Mouse (Mus musculus) heart, embryonic 10.5 days (tissue): ENCODE results near the gene Eif4a3. TPM values are rescaled to one million over a fixed set of nuclear protein-coding genes. Genes with fewer than 3 reads are reported as not detected.
"Not testable (repeated sequence)": the region's sequence is repeated elsewhere in the genome, so short reads cannot be mapped to it uniquely, and the experiment has no call there.

Experiments used
- DNase-seq: peaks from one replicate; pipeline ENCODE4 v3.0.0-alpha.2; 2017; ENCODE audit warnings: low spot score
- H3K27ac ChIP-seq: fragments of 300-500 bp; sonication (generic); 2 replicates; pipeline ENCODE4 v1.5.1; 2016; ENCODE audit warnings: mild to moderate bottlenecking
- H3K27me3 ChIP-seq: fragments of 300-500 bp; sonication (generic); 2 replicates; pipeline ENCODE4 v1.6.1; 2016; ENCODE audit warnings: mild to moderate bottlenecking; ENCODE audit not compliant: poor library complexity, insufficient read depth, severe bottlenecking
- H3K36me3 ChIP-seq: fragments of 300-500 bp; sonication (generic); 2 replicates; pipeline ENCODE4 v1.6.1; 2016; ENCODE audit warnings: mild to moderate bottlenecking, moderate library complexity
- H3K4me1 ChIP-seq: fragments of 300-500 bp; sonication (generic); 2 replicates; pipeline ENCODE4 v1.6.1; 2016; ENCODE audit warnings: mild to moderate bottlenecking
- H3K4me3 ChIP-seq: fragments of 300-500 bp; sonication (generic); 2 replicates; pipeline ENCODE4 v1.5.1; 2016; ENCODE audit warnings: mild to moderate bottlenecking, moderate library complexity
- H3K9me3 ChIP-seq: fragments of 300-500 bp; sonication (generic); 2 replicates; pipeline ENCODE4 v1.6.1; 2016; ENCODE audit warnings: mild to moderate bottlenecking, moderate library complexity
- WGBS: fragments of 180-500 bp; shearing (Covaris S2); methylation state at CpG from one replicate; pipeline ENCODE4 v1.1.7; 2016; 5-methylcytosine and 5-hydroxymethylcytosine counted together
- polyA plus RNA-seq: library from polyadenylated mRNA; unstranded; fragments of >200 nt; fragmentation: Nextera tagmentation; extraction: Ambion mirVana; gene quantifications from 2 replicates; pipeline ENCODE4 v1.2.1, GENCODE M21; 2016

Eif4a3 gene
- polyA plus RNA-seq, 1 experiment from 2014 or later, result 405 TPM

DNA sequence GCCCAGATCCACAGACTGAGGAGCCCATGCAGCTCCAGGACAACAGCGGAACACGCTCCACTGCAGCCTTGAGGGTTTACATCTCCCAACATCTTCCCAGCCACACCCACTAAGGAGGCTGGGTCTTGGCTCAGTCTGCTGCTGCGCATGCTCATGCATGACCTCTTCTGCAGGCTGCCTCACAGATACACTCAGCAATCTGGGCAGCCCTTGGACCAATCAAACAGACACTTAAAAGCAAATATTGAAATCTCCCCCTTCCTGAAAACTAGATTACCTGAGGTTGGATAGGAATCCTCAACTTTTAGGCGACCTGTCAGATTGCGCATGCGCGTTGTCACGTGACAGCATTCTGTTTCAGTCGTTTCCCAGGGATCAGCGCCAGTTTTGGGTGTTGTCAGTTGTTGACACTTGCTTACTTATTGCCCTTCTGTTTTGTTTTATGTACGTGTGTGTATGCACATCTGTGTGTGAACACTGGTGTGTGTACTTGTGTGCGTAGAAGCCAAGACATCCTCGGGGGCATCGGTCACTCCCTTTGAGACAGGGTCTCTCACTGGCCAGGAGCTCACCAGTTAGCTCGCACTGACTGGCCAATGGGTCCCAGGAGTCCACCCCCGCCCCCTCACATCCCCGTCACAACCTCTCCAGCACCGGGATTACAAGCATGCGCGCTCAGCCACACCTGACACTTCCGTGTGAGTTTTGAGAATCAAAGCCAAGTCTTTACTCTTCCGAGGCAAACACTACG is 41.1 kb downstream of the Eif4a3 start:
- H3K27ac ChIP-seq, result peak overlapping the region; percentile 77
- peaks cover 12% of the 10 kb centered on the region for H3K4me1 ChIP-seq
- WGBS, result 62% methylated on average over 23 of the region's 23 CpGs
- H3K4me3 ChIP-seq, result peak overlapping the region; percentile 48
- H3K27me3 ChIP-seq, result peaks cover 6% of the 10 kb centered on the region; the same call in 1 of the 2 replicates
- DNase-seq, result no peak
- H3K9me3 ChIP-seq, result no peaks in the 10 kb centered on the region
- H3K36me3 ChIP-seq, result no peaks in the 10 kb centered on the region

DNA sequence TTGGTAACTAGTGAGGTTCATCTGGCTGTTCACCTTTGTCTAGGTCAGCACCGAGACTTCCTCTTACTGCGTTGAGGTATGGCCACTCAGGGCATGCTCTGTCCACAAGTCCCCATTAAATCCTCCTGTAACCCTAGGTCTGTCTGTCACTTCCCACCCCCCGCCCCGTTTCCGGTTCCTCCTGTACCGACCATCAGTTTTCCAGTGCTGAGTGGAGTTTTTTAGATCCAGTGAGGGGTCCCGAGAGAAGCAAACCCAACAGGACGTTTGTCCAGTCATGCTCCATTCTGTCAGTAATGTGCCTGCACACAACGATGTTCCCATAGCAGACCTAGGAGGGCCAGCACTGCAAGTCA is 41.7 kb downstream of the Eif4a3 start:
- Histone ChIP-seq H3K9me3 (no peaks in the 10 kb centered on the region), H3K27ac (peak overlapping the region; percentile 77; the same call in 1 of the 2 replicates), H3K4me3 (peak overlapping the region; percentile 48), H3K36me3 (no peaks in the 10 kb centered on the region), H3K27me3 (peaks cover 6% of the 10 kb centered on the region; the same call in 1 of the 2 replicates), H3K4me1 (peaks cover 17% of the 10 kb centered on the region)
- DNase-seq, result no peak
- 54% methylated on average over 9 of the region's 9 CpGs for WGBS

DNA sequence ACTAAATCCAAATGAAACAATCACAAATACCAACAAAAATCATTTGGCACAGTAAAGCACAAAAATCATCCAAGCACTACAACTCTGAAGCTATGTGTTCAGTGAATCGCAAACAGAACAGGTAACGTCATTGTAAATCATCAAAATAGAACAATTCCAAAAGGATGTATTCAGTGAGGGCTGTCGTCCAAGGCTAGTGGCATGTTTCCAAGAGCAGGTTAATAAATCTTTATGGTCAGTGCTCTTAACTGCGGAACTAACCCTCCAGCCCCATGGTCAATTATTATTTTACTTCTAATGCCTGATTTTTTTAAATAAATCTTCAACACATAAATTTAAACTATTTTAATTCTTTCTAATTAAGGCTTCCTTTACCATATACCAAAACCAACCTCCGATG is 43.3 kb downstream of the Eif4a3 start:
- not testable (repeated sequence) for H3K9me3 ChIP-seq, H3K4me3 ChIP-seq, DNase-seq, H3K36me3 ChIP-seq, H3K27ac ChIP-seq
- Histone ChIP-seq H3K27me3 (peaks cover 15% of the 10 kb centered on the region), H3K4me1 (peaks cover 32% of the 10 kb centered on the region)
- WGBS, result 88% methylated on average over 5 of the region's 5 CpGs

DNA sequence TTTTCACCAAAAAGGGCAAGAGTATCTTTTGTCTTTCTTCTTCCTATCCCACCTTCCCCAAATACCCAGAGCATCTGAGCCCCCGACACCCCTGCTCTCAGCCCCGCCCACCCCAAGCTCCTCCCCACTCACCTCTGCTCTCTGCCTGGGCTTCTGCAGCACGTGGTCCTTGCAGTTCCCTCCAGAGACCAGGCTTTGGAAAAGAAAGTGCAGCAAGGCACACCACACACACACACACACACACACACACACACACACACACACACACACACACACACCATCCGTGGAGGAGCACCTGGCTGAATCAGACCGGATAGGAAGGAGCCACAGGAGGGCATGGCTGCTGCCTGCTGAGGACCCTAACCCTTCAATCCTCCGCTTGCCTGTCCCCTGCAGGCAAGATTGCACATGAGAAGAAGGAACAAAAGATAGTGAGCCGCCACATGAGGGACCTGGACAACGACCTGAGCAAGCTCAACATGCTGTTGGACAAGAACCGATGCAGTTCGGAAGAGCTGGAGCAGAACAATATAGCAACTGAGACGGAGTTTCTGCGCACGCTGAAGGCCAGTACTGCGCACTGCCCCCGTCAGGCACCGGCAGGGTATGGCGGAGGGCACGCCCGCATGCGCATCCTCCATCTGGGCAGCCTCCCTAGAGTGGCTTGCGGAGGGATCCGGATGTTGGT is 46.9 kb downstream of the Eif4a3 start:
- no peaks in the 10 kb centered on the region for H3K36me3 ChIP-seq
- H3K4me1 ChIP-seq, result peaks cover 39% of the 10 kb centered on the region
- WGBS, result 5% methylated on average over 22 of the region's 22 CpGs
- no peaks in the 10 kb centered on the region for H3K9me3 ChIP-seq
- H3K27me3 ChIP-seq, result peaks cover 20% of the 10 kb centered on the region
- peak overlapping the region; percentile 53 for H3K4me3 ChIP-seq
- no peak for DNase-seq
- H3K27ac ChIP-seq, result peak overlapping the region; percentile 71

DNA sequence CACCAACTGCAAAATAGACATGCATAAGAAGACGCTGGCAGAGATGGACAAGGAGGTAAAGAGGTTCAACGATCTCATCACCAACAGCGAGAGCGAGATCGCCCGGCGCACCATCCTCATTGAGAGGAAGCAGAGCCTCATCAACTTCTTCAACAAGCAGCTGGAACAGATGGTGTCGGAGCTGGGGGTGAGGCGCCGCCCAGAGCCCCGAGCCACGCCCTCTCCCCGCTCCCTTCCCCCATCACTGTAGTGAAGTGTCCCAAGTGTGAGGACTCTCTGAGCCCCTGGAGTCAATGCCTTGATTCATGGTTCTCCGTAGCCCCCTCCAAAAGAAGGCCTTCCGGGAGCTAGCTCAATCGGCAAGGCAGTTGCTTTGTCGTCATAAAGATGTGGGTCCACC is 48.9 kb downstream of the Eif4a3 start:
- WGBS, result 33% methylated on average over 17 of the region's 17 CpGs
- Histone ChIP-seq H3K4me1 (peaks cover 33% of the 10 kb centered on the region), H3K27ac (no peak overlapping the region), H3K4me3 (no peak overlapping the region), H3K9me3 (no peaks in the 10 kb centered on the region), H3K27me3 (peaks cover 20% of the 10 kb centered on the region), H3K36me3 (no peaks in the 10 kb centered on the region)
- DNase-seq, result no peak

- Histone ChIP-seq H3K4me1 (peaks cover 33% of the 10 kb centered on the region), H3K4me3 (no peak overlapping the region), H3K36me3 (no peaks in the 10 kb centered on the region), H3K27me3 (peaks cover 14% of the 10 kb centered on the region), H3K27ac (no peak overlapping the region; the same call in 1 of the 2 replicates), H3K9me3 (no peaks in the 10 kb centered on the region)
- 25% methylated on average over 6 of the region's 6 CpGs for WGBS
- no peak for DNase-seq
Measured at GRCm38 (mm10) chr11:119249011-119249410, 50.9 kb downstream of the Eif4a3 start.

GRCm38 (mm10) chr11:119245543-119245942 is 54.3 kb downstream of the Eif4a3 start:
- WGBS, result 84% methylated on average over 6 of the region's 6 CpGs
- not testable (repeated sequence) for DNase-seq, H3K4me3 ChIP-seq, H3K36me3 ChIP-seq, H3K4me1 ChIP-seq, H3K27me3 ChIP-seq, H3K9me3 ChIP-seq, H3K27ac ChIP-seq

- Histone ChIP-seq H3K4me3 (no peak overlapping the region), H3K27ac (no peak overlapping the region), H3K27me3 (0 out of 2 replicates have a peak, but pooled peaks cover 5% of the 10 kb centered on the region), H3K4me1 (peaks cover 26% of the 10 kb centered on the region), H3K36me3 (0 out of 2 replicates have a peak, but pooled peaks cover 2% of the 10 kb centered on the region), H3K9me3 (no peaks in the 10 kb centered on the region; the same call in 1 of the 2 replicates)
- no peak for DNase-seq
- 93% methylated on average over 12 of the region's 12 CpGs for WGBS
Measured at GRCm38 (mm10) chr11:119239480-119239879, 60.4 kb downstream of the Eif4a3 start.

Other genes starting within 250 kb of the Eif4a3 start
- gene Cbx4, start 213.9 kb downstream of the Eif4a3 start, polyA plus RNA-seq, result 8.9 and 9.0 TPM in 2 replicates
- gene Tbc1d16, start 71.6 kb downstream of the Eif4a3 start, polyA plus RNA-seq, result 7.4 and 8.6 TPM in 2 replicates
- 4.6 and 9.3 TPM in 2 replicates for gene Ccdc40, start 71.5 kb downstream of the Eif4a3 start, polyA plus RNA-seq
- gene Gaa, start 32.2 kb downstream of the Eif4a3 start, polyA plus RNA-seq, result 57.3 and 97.3 TPM in 2 replicates
- gene Card14, start 7.7 kb upstream of the Eif4a3 start, polyA plus RNA-seq, result 0.24 and 0.48 TPM in 2 replicates
- 7.1 and 7.9 TPM in 2 replicates for gene Sgsh, start 55.4 kb upstream of the Eif4a3 start, polyA plus RNA-seq
- gene Slc26a11, start 55.5 kb upstream of the Eif4a3 start, polyA plus RNA-seq, result 10.8 and 11.2 TPM in 2 replicates
- 7.5 and 9.5 TPM in 2 replicates for gene Rnf213, start 93.0 kb upstream of the Eif4a3 start, polyA plus RNA-seq
- gene Endov, start 191.3 kb upstream of the Eif4a3 start, polyA plus RNA-seq, result 16.2 and 17.2 TPM in 2 replicates
- gene Nptx1, start 247.7 kb upstream of the Eif4a3 start, polyA plus RNA-seq, result 0.49 and 0.88 TPM in 2 replicates